Mouse (Mus musculus) midbrain, embryonic 12.5 days (tissue): ENCODE measurements around the gene Ang5. TPM values are rescaled to one million over a fixed set of nuclear protein-coding genes. Genes with fewer than 3 reads are reported as not detected.
A peak's percentile ranks its signal among the peaks of the same experiment; 100 is the strongest.
"Not testable (repeated sequence)": the region's sequence is repeated elsewhere in the genome, so short reads cannot be mapped to it uniquely, and the experiment has no call there.

Experiments
- ATAC-seq: fragments of 200-750 bp; cut with Nextera tagmentation; 2 replicates; pipeline ENCODE4 v1.8.0; 2017; ENCODE audit warnings: low read depth, moderate TSS enrichment, moderate library complexity; ENCODE audit not compliant: low FRiP score
- H3K27ac ChIP-seq: fragments of 300-500 bp; sonication (generic); replicated peaks from 2 replicates; pipeline ENCODE4 v1.5.1; 2016; ENCODE audit warnings: mild to moderate bottlenecking
- H3K27me3 ChIP-seq: fragments of 300-500 bp; sonication (generic); 2 replicates; pipeline ENCODE4 v1.6.1; 2016; ENCODE audit warnings: mild to moderate bottlenecking
- H3K36me3 ChIP-seq: fragments of 300-500 bp; sonication (generic); 2 replicates; pipeline ENCODE4 v1.6.1; 2016
- H3K4me1 ChIP-seq: fragments of 300-500 bp; sonication (generic); 2 replicates; pipeline ENCODE4 v1.6.1; 2016
- H3K4me2 ChIP-seq: fragments of 300-500 bp; sonication (generic); replicated peaks from 2 replicates; pipeline ENCODE4 v1.6.1; 2016; ENCODE audit warnings: mild to moderate bottlenecking, moderate library complexity
- H3K4me3 ChIP-seq: fragments of 300-500 bp; sonication (generic); 2 replicates; pipeline ENCODE4 v1.5.1; 2016; ENCODE audit warnings: mild to moderate bottlenecking
- H3K9ac ChIP-seq: fragments of 300-500 bp; sonication (generic); replicated peaks from 2 replicates; pipeline ENCODE4 v1.6.1; 2016; ENCODE audit warnings: mild to moderate bottlenecking, moderate library complexity
- H3K9me3 ChIP-seq: fragments of 300-500 bp; sonication (generic); 2 replicates; pipeline ENCODE4 v1.6.1; 2016; ENCODE audit warnings: mild to moderate bottlenecking
- WGBS: fragments of 180-500 bp; shearing (Covaris S2); methylation state at CpG from one replicate; pipeline ENCODE4 v1.1.7; 2016; 5-methylcytosine and 5-hydroxymethylcytosine counted together
- polyA plus RNA-seq: library from polyadenylated mRNA; unstranded; fragments of >200 nt; fragmentation: Nextera tagmentation; extraction: Ambion mirVana; gene quantifications from 2 replicates; pipeline ENCODE4 v1.2.1, GENCODE M21; 2016

Gene Ang5
- polyA plus RNA-seq, result not detected in 2 replicates

DNA sequence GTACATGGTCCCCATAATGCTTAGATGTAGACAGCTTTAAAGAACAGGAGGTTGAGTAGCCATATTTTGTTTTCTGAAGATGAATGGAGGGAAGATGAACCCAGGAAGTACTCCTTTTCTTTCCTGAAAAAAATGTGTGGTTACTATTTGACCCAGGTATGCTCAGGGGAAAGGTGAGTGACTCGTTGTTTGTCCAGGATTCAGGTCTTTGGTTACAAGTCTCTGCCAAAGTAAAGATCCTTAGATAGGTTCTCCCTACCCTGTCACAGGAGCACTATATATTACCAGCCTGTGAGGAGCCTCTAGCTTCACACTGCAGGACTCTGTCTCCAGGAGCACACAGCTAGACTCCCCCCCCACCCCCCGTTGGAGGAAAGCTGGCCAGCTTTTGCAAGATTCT, at the start of gene Ang5:
Gene Ang5 (plus strand): TSS at position 301 of the 400 bp plus-strand sequence.
- ATAC-seq, H3K27me3 ChIP-seq, H3K4me2 ChIP-seq, H3K27ac ChIP-seq, H3K9ac ChIP-seq, H3K4me3 ChIP-seq, H3K36me3 ChIP-seq, H3K9me3 ChIP-seq, H3K4me1 ChIP-seq: not testable (repeated sequence)
- no CpG with 5 or more reads among the region's 2 CpGs for WGBS

- not testable (repeated sequence) for H3K9ac ChIP-seq, H3K4me2 ChIP-seq, H3K27ac ChIP-seq, H3K36me3 ChIP-seq, ATAC-seq, H3K4me3 ChIP-seq, H3K27me3 ChIP-seq, H3K4me1 ChIP-seq, H3K9me3 ChIP-seq
Observed at GRCm38 (mm10) chr14:43918214-43918613, 38.7 kb upstream of the Ang5 start.

GRCm38 (mm10) chr14:43923459-43923858, 33.4 kb upstream of the Ang5 start, which contains the start of gene Ear10:
Ear10 (minus strand) TSS chr14:43923559.
- H3K9ac ChIP-seq, H3K9me3 ChIP-seq, H3K36me3 ChIP-seq, H3K4me3 ChIP-seq, H3K4me2 ChIP-seq, H3K27me3 ChIP-seq, H3K27ac ChIP-seq, H3K4me1 ChIP-seq, ATAC-seq: not testable (repeated sequence)
- 83% methylated on average over 3 of the region's 3 CpGs for WGBS

- H3K36me3 ChIP-seq, H3K27me3 ChIP-seq, H3K9me3 ChIP-seq, H3K4me1 ChIP-seq: not testable (repeated sequence)
- H3K4me2 ChIP-seq, result peak within 1 kb of the TSS; percentile 49
- WGBS, result 9% methylated on average over 10 of the region's 10 CpGs
- peak within 1 kb of the TSS; percentile 50 for H3K9ac ChIP-seq
- H3K4me3 ChIP-seq, result peak within 1 kb of the TSS; percentile 45
- peak within 1 kb of the TSS; percentile 78 for H3K27ac ChIP-seq
- peak; percentile 97 for ATAC-seq
Observed at GRCm38 (mm10) chr14:43924688-43925403, 32.0 kb upstream of the Ang5 start, which contains the start of gene Gm8113. Gm8113 (plus strand) TSS chr14:43925390.

- not testable (repeated sequence) for H3K4me1 ChIP-seq, H3K9me3 ChIP-seq, H3K36me3 ChIP-seq, H3K27me3 ChIP-seq
- H3K4me2 ChIP-seq, result peak overlapping the region; percentile 49
- ATAC-seq, result peak; percentile 91
- H3K4me3 ChIP-seq, result peak overlapping the region; percentile 45
- peak overlapping the region; percentile 78 for H3K27ac ChIP-seq
- 7% methylated on average over 21 of the region's 21 CpGs for WGBS
- peak overlapping the region; percentile 50 for H3K9ac ChIP-seq
Observed at GRCm38 (mm10) chr14:43925404-43925950, 31.4 kb upstream of the Ang5 start.

- H3K4me1 ChIP-seq, H3K27me3 ChIP-seq, H3K9me3 ChIP-seq, H3K27ac ChIP-seq, H3K36me3 ChIP-seq, ATAC-seq, H3K4me2 ChIP-seq, H3K4me3 ChIP-seq, H3K9ac ChIP-seq: not testable (repeated sequence)
- WGBS, result 22% methylated on average over 8 of the region's 8 CpGs
Observed at GRCm38 (mm10) chr14:43932991-43933390, 23.9 kb upstream of the Ang5 start.

DNA sequence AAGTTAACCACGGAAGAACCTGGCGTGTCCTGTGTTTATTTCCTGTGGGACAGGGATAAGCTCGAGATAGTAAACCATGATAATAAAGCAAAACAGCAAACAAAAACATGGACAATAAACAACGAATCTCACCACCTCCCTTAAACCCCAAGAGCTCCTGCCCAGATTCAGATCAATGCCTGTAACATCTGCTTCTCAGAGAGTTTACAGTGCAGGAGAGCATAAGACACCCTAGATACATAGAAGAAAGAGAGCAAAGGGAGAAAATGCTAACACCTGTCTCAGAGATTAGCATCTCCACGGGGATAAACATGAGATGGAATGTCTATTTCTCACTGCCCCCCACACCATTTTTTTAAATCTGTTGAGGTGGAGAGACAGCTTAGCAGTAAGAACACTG, 23.5 kb upstream of the Ang5 start:
- H3K9me3 ChIP-seq, H3K9ac ChIP-seq, H3K4me2 ChIP-seq, H3K4me3 ChIP-seq, H3K27ac ChIP-seq, H3K4me1 ChIP-seq, H3K36me3 ChIP-seq, ATAC-seq, H3K27me3 ChIP-seq: not testable (repeated sequence)
- 53% methylated on average over 5 of the region's 5 CpGs for WGBS

- H3K9me3 ChIP-seq, H3K27me3 ChIP-seq, H3K4me1 ChIP-seq, ATAC-seq, H3K4me2 ChIP-seq, H3K9ac ChIP-seq, H3K4me3 ChIP-seq, H3K27ac ChIP-seq, H3K36me3 ChIP-seq: not testable (repeated sequence)
- 78% methylated on average over 2 of the region's 2 CpGs for WGBS
Observed at GRCm38 (mm10) chr14:43953382-43953781, 3.5 kb upstream of the Ang5 start.

- H3K4me1 ChIP-seq, H3K4me2 ChIP-seq, H3K4me3 ChIP-seq, ATAC-seq, H3K36me3 ChIP-seq, H3K27me3 ChIP-seq, H3K27ac ChIP-seq, H3K9me3 ChIP-seq, H3K9ac ChIP-seq: not testable (repeated sequence)
- no CpG with 5 or more reads among the region's 1 CpGs for WGBS
Observed at GRCm38 (mm10) chr14:43955074-43955473, 1.8 kb upstream of the Ang5 start.

DNA sequence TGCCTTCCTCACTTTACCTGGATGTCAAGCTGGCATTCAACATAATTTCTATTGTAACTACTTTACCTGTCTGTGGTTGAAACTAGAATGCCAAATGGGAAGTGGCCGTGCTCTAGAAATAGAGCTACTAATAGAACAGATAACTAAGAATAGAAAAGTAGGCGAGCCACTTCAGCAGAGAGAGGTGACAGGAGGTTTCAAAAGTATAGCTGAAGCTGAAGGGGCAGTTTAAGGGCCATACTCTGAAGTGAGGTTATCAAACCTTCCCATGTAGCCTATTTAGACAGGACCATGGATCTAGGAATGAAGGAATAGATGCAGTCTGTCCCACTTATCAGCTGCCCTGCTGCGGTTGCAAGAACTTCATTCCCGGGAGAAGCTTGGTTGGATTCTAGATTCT, 26.6 kb downstream of the Ang5 start:
- Histone ChIP-seq H3K4me2 (no peak overlapping the region), H3K9me3 (no peaks in the 10 kb centered on the region), H3K9ac (no peak overlapping the region), H3K27me3 (no peaks in the 10 kb centered on the region), H3K4me1 (no peaks in the 10 kb centered on the region), H3K36me3 (no peaks in the 10 kb centered on the region), H3K4me3 (no peak overlapping the region), H3K27ac (no peak overlapping the region)
- WGBS, result 73% methylated on average over 4 of the region's 4 CpGs
- no peak for ATAC-seq

DNA sequence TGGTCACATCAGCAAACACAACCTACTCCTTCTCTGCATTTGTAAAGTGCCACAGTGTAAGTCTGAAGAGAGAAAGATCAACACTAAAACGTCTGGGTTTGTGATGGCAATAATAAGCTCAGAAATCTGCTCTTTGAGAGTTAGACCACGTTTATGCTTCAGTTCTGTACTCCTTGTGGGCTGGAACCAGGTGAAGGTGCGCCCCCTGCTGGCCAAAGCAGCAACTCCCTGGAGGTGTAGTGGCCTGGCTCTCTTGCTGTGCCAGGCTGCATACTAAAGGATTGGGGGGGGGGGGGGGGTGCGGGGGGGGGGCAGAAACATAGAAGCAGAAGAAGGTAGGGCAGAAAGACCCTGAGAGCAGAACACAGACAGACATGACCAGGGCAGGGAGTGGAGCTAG, 27.0 kb downstream of the Ang5 start:
- no peak overlapping the region for H3K9ac ChIP-seq
- WGBS, result 1% methylated on average over 3 of the region's 4 CpGs
- no peaks in the 10 kb centered on the region for H3K27me3 ChIP-seq

GRCm38 (mm10) chr14:43986147-43986546, 29.3 kb downstream of the Ang5 start:
- H3K9me3 ChIP-seq, result no peaks in the 10 kb centered on the region
- H3K4me1 ChIP-seq, result no peaks in the 10 kb centered on the region
- H3K9ac ChIP-seq, result no peak overlapping the region
- H3K4me3 ChIP-seq, result no peak overlapping the region
- no peak for ATAC-seq
- H3K27ac ChIP-seq, result no peak overlapping the region
- no peak overlapping the region for H3K4me2 ChIP-seq
- no peaks in the 10 kb centered on the region for H3K27me3 ChIP-seq
- WGBS, result 98% methylated on average over 2 of the region's 2 CpGs
- no peaks in the 10 kb centered on the region for H3K36me3 ChIP-seq

More for the DNA sequence above, 27.0 kb downstream of the Ang5 start:
- no peak overlapping the region for H3K4me2 ChIP-seq
- H3K4me3 ChIP-seq, result no peak overlapping the region
- H3K36me3 ChIP-seq, result no peaks in the 10 kb centered on the region
- no peaks in the 10 kb centered on the region for H3K4me1 ChIP-seq
- no peaks in the 10 kb centered on the region for H3K9me3 ChIP-seq
- no peak overlapping the region for H3K27ac ChIP-seq
- peak; percentile 84 for ATAC-seq

- ATAC-seq, result peak; percentile 70
- 17% methylated on average over 5 of the region's 5 CpGs for WGBS
Observed at GRCm38 (mm10) chr14:43987404-43987803, 30.5 kb downstream of the Ang5 start.

More at GRCm38 (mm10) chr14:43987404-43987803, 30.5 kb downstream of the Ang5 start:
- not testable (repeated sequence) for H3K9me3 ChIP-seq, H3K27me3 ChIP-seq, H3K36me3 ChIP-seq, H3K27ac ChIP-seq, H3K9ac ChIP-seq, H3K4me2 ChIP-seq, H3K4me1 ChIP-seq, H3K4me3 ChIP-seq
